Mouse (Mus musculus) cerebellum, adult (tissue): Measurements from ENCODE around the gene Babam2.

Experiments used
- ATAC-seq: cut with Nextera tagmentation; 2 replicates; pipeline ENCODE4 v1.9.2; 2017; ENCODE audit warnings: mild to moderate bottlenecking, moderate library complexity, mixed read lengths; ENCODE audit not compliant: insufficient number of reproducible peaks, low FRiP score, low TSS enrichment

Babam2 gene

DNA sequence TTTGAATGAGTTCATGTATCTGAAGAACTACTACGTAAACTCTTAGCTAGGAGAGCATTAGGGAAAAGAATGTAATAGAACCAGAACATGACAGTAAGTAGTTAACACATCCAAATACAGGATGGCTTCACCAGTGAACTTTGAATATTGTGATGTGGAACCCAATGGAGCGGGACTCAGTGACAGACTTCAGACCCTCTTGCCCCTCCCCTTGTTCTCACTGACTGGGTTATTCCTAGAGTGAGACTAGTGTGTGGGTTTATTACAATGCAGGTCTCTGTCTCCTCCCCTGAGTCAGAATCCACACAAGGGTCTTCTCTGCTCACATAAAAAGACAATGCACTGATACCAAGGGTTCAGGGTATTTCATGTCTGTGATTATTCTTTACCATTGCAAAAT lies 175.8 kb downstream of the Babam2 start:
- no peak for ATAC-seq

DNA sequence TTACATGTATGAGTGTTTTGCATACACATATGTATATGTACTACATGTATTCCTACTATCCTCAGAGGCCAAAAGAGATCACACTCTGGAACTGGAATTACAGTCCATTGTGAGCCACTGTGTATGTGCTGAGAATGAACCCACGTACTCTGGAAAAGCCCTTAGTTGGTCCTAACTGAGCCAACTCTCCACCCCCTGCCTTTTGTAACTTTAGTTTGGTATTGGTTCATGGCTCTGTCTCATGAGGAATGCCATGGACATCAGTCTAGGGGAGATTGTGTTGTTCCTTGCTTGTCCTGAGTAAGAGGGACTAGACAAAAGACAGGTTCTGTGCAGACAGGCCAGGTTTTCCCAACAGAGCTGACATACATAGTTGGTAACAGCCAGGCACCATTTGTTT lies 177.1 kb downstream of the Babam2 start:
- no peak for ATAC-seq

DNA sequence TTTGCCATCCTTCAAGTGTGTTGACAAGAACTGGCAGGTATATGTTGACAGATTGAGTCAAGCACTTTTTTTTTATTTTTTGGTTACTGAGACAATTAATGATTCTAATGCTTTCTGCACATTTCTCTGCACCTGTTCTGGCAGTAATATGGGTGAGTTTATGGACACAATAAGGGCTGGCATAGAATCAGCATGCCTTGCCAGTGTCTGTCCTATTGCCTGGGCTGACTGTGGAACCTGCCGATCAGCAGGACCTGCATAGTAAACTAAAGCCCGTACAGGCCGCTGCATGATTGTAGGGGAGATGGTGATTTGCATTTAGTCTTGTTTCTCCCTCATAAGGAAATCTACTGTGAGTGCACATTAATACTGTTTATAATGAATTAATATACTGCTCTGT lies 178.0 kb downstream of the Babam2 start:
- peak; percentile 80; the same call in 1 of the 2 replicates for ATAC-seq

DNA sequence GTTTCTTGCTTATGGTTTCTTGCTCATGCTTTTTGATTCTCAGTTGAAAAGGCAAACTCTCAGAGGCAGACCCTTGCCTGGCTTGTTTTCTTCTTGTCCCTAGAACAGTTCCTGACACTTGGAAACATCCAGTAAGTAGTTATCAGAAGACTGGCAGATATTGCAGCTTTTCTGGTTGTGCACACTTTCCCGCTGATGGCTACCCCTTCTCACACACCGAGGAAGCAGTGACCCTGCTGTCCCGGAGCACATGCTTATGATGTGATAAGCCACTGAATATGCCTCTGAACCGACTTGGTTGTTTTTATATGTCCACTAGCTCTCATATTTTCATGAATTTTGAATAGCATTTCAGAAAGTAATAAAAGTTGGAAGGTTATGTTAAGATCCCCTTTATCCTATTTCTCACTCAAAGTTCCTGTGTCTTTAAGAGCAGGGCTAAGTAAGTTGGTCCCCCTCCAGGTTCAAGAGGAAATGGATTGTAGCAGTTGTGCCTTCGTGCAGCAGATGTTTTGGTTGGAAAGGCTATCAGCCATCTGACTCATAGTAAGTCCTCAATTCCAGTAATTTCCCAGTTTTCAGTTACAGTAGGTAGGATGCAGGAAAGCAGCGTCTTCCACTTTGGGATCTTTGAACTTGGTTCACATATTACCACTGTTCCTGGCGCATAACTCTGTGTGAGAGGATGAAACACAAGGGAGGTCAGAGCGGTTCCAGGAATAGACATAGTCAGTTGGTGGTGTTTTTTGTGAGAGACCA lies 178.9 kb downstream of the Babam2 start:
- ATAC-seq, result no peak

DNA sequence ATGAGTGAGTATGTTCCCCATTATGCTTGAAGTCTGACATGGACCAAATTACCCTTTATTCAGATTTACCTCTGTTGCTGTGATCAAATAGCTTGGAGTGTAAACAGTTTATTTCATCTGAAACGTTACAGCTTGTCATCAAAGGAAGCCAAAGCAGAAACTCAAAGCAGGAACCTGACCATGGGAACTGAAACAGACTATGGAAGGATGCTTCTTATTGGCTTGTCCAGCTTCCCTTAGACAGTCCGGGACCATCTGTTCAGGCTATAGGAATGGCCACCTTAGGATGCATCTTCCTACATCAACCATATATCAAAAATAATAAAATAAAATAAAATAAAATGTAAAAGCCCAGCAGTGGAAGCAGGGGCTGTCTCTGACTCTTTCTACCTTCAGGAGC lies 183.0 kb downstream of the Babam2 start:
- no peak for ATAC-seq

DNA sequence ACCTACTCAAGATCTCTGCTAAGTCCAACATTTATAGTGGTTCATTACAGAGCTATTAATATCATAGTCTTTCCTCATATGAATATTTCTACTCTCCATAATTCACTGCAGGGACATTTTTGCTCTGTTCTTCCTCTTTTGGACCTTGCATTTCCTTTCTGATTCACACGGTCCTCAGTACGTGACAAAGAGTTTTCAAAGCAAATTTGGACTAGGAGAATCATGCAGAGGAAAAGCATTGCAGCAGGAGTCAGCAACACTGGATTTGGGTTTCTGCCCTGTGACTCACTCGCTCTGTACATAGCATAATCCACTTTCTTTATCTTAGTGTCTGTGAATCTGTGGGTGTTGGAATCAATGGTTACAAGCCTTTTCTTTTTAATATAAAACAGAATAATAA lies 184.8 kb downstream of the Babam2 start:
- no peak for ATAC-seq

DNA sequence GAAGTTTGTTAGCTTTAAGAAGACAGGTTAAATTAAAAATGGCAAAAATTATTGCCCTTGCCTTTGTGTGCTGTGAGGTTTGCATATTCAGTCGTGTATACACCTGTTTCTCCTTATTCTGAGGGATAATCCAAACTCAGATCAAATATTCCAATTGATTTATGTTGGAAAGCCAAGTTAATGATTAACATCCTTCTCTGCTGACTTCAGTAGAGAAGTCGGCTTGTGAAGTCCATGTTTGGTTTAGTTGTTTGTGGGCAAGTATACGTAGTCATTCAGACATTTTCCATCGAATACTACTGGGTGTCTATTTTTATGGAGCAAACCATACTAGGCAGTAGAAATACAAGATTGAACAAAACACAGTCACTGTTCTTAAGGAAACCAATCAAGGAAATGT lies 187.5 kb downstream of the Babam2 start:
- ATAC-seq, result no peak

DNA sequence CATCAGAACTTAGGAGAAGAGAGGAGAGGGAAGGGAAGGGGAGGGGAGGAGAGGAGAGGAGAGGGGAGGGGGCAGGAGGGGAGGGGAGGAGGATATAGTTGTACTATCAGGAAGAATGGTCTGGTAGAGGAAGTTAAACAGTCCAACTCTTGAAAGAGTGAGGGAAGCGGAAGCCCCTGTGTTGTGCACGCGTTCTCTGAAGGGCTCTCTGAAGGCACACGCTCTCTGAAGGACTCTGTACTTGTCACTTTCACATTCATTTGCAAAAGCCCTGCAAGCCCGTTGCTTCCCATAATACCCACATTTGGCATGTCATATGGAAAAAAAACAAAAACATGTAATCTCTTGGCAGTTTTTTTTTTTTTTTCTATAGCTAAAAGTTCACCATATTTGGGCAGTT lies 190.1 kb downstream of the Babam2 start:
- no peak for ATAC-seq

DNA sequence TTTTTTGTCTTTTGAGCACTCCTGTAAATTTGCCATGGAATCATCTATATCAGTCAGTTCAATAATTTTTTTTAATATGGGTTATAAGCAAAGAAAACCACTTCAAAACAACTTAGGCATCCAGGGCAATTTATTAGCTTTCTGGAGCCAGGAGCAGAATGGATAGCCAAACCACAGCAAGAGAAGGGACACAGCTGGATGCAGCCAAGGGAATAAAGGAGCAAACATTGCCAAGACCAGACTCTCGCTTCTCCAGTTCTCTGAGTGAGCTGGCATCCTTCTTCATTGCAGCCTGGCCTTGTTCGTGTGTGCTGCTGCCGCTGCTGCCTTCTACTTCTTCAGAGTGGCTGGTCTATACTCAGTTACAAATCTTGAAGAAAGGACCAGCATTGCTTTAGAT lies 190.9 kb downstream of the Babam2 start:
- no peak for ATAC-seq

DNA sequence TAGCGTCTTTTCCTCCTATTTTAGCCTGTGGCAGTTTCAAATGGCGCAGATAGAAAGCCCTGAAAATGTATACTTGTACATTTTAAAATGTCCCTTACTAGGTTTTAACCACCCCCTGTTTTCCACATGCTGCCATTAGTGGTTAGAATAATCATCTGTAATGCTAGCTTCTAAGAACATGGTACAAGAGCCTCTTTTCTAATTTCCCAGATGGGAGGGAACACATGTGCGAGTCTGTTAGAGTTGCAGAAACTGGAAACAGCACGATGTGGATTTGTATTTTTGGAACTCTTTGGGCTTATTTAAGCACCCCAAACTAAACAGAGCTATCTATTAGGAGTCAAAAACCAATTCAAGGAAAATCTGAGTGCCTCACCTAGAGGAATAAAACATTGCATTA lies 195.1 kb downstream of the Babam2 start:
- ATAC-seq, result no peak

DNA sequence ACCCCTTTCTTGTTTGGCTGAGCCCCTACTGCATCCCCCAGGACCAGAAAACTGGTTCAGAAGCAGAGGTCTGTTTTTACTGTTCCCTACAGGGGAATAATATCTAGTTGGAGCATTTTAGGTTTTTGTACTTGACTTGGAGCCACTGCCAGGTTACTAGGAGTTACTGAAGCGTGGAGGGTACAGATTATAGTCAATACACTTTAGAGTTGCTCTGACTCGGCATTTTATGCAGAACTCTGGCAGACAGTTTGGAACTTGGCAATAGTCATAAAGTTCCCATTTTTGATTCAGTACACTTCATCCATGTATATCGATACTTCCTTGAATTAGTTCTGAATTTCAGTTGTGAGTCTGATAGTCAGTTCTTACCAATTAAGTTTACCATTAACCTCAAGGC lies 202.4 kb downstream of the Babam2 start:
- ATAC-seq, result no peak

DNA sequence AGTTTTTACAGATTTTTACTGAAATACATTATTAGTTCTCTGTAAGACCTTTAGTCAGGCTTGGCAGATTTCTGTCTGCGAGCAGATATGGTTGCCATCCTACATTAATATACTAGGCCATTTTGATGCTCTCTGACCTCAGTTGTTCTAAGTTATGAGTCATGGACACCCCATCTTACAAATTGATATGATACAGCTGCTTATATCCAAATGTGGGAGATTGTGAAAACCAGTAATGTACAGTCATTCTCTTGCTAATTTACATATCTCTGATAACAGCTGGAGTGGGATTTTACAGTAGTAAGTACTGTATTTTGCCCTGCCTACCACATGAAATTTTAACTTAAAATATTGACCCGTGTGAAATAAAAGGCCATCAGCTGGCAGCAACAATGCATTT lies 204.7 kb downstream of the Babam2 start:
- ATAC-seq, result no peak

DNA sequence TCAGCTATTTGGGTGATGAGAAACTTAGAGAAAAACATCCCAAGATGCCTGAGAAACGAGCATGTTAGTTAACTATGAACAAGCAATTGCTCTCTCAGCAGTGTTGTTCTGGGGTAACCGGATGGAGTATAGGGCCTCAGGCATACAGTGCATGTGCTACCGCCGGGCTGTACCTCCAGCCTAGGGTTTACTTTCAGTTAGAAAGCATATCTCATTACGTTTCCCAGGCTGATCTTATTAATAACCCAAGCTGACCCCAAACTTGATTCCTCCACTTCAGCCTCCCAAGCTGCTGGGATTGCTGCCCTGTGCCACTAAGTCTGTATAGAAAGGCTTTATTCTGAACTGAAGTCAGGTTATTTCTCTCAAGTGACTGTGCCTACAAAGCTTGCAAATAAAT lies 205.4 kb downstream of the Babam2 start:
- ATAC-seq, result no peak

DNA sequence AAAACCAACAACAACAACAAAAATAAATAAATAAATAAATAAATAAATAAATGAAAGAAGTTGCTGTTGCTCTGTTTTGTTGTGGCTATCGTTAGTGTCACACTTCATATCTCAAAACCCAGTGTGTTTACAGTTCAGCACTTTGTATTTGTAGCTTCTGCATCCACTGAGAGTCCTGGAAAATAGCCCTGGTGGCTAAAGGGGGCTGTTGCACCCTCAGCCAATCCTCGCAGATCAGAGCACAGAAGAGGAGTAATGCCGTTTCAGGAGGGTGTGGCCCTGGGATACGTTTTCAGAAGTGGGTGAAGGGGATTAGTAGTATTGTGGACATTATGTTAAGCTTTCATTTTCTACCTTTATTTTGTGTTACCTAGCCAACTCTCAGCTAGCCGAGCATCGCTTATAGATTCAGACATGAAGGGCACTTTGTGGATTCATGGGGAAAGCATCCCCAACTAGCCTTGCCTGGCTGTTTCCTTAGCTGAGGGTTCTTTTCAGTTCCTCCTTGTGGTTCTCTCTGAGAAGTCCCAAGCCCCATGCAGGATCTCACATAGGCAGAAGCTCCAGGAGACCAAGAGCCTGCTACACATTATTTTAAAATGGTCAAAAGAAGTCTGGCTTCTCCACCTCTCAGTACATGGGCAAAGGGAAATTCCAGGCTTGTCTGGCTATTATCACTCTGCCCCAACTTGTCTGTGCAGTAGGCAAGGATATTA lies 207.6 kb downstream of the Babam2 start:
- no peak for ATAC-seq

DNA sequence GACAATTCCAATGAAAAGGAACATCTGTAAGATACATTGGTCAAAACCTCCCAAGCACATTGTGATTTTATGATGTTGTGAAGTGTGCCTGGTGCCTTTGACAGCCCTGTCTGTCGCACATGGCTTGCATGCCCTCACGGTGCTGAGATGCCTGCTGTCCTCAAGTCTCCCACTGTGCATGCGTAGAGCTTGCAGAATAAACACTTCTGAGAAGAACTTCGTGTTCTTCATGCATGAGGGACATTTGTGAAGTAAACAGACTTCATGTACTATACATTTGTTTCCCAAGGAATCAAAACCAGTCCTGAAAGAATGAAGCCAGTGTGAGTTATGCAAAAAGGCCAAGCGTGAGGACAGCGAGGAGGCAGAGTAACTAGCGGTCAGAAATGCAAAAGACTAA lies 208.3 kb downstream of the Babam2 start:
- no peak for ATAC-seq

DNA sequence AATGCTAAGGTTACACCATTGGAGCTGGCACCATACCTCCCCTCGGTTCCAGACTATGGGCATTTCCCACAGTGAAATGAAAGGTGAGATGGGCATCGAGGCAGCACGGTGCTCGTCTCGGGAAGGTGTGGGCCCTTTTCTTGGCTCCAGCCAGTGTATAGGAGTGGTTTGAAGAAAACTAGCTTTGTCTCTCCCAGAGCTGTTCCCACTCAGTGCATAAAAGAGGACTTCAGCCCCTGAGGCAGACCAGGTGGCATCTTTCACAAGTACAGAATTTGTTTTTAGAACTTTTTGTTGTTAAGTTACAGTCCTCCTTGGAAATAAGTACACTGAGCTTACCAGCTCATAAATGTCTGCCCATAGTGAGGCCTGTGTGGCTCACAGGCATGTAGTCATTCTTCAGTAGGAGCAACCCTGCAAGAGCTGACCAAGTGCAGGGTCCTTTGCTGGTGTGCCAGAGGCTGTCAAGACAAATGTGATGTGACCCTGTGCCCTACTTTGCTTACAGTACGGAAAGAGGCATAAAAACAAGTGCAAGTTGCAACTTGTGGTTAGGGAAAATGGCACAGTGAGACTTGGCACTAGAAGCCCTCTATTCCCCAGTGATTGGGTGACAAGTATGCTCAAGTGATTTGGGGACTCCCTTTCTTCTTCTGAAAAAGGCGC lies 208.9 kb downstream of the Babam2 start:
- ATAC-seq, result no peak

DNA sequence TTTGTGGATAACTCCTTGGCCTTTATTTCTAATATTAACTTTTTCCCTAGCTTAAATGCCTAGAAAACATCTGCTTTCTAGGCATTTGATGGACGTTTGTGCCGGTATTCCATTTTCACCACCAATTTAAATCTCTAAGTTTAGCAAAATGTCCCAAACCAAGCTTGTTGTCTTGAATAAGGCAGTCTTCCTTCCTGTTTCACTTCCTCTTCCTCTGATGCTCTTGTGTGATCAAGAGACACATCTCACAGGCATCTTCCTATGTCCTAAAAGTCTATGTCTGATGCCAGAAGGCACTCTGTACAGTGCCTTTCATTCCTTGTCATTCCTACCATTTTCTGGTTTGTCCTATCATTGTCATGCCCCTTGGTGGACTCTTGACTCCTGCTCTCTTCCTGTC lies 210.5 kb downstream of the Babam2 start:
- ATAC-seq, result no peak

DNA sequence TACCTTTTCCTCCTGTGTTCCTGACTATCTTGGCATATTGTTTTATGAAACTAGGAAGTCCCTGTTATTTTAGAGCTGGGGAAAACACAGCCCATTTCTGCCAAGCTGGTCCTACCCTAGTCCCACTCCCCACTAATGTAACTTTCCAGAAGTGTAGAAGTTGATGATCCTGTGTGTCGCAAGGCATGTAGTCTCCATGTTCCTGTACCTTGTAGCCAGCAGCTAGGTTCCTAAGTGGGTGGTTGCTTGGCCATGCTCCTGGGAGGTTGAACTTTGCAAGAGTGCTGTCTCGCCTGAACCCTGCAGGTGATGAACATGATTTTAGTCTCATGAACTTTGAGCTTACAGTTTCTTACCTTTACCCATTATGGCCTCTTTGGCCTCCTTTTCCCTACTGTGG lies 211.3 kb downstream of the Babam2 start:
- ATAC-seq, result no peak

DNA sequence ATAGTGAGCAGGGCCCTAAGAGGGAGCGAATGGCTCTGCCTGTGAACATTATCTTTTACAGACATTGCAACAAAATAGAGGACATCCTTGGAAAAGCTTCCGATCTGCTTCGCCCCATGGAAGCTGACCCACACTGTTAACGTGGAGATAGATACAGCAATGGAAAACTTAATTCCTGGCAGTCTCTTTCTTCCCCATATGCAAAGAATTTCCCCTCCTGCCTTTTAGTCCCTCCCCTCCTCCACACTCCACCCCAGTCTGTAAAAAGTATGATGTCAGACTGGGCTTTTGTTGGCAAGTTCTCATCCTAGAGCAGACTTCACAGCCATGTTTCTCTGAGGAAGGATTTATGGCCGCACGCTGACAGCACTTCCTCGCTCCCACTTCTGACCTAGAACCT lies 218.8 kb downstream of the Babam2 start:
- no peak for ATAC-seq

DNA sequence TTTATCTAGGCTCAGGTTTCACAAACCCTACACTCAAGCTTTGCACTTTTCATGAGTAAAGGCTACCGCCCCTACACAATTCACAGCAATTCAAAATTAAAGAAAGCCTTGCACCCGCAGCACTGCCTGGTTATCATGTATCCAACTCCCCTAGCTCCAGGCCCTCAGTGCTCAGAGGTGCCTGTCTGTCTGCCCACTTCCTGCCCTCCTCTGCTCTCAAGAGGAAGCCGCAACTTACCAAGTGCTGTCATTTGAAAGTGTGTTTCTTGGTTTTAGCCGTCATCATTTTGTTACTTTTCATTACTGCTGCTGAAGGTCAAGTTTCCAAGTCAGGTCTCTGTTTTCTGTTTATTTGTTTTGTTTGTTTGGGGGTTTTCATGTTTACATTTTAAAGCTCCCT lies 221.1 kb downstream of the Babam2 start:
- ATAC-seq, result no peak

DNA sequence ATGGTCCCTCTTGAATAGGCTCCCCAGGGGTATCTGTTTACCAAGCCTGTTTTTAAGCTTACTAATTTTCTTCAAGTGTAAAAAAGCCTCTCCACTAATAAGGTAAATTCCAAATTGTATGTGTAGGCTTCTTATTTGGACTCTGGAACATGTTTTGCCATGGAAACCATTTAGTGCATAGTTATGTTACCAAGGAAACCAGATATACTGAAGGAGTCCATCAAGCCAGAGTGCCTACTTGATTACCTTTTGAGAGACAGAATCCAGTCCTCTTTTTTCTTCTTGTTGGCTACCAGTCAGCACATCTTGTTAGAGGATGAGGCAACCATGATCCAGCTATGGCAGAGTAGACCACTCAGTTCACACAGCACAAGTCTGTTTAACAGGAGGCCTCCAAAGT lies 222.6 kb downstream of the Babam2 start:
- no peak for ATAC-seq

DNA sequence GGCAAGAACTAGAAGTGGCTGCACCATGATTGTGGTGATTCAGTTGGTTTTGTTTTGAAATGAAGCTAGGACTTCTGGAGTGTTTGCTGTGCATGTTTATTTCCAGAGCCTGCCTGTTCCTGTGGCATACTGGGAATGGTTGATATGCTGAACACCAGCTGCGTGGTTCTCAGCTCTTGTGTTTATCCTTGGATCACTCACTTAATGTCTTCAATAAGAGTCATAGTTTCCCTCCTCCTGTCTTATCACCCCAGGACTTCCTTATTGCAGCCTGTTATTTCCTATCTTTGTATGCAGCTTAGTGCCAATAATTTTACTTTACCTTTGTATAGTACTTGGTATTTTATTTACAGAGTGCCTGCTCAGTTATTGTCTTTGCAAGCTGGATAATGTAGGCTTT lies 223.4 kb downstream of the Babam2 start:
- ATAC-seq, result no peak
